Mouse (Mus musculus) neutrophil, adult 5-6 weeks (primary cell): ENCODE measurements around the gene Dusp6. TPM values are rescaled to one million over a fixed set of nuclear protein-coding genes. Genes with fewer than 3 reads are reported as not detected.

Experiments
- ATAC-seq: fragments of 151-379, 151-347 bp; 2 replicates; pipeline ENCODE4 v1.8.0; 2017; ENCODE audit warnings: mild to moderate bottlenecking, moderate TSS enrichment; ENCODE audit not compliant: insufficient number of reproducible peaks, poor library complexity, low FRiP score, severe bottlenecking; ENCODE audit errors: extremely low read depth
- total RNA-seq: library from RNA; stranded (forward); fragments of 200-1000 nt; gene quantifications from 2 replicates; pipeline ENCODE4 v1.2.3, GENCODE M21; 2017

The Dusp6 gene
- total RNA-seq, 1 experiment from 2014 or later = 143 TPM

DNA sequence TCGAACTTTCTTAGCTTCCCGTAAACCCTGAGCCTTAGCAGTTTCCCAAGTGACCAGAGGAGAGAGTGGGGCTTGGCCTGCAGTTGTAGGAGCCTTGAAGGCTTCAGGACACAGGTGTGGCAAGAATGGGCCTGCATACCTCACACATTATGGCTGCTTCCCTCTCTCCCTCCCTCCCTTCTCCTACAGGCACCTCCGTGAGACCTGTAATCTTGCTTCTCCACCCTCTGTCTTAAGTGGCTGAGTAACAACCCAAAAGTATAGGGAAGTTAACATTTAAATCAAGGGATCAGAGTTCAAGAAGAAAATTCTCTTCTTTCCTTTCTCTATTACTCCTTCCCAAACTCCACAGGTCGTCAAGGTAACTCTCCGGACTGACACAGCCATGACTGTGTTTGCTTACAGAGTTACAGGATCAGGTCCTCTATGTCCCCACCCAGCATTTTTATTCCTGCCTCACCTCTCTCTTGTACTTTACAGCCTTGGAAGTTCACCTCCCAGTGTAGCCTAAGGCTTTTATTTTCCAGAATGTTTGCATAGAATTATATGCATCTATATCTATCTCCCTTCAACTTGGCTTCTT lies 19.0 kb upstream of the Dusp6 start:
- no peak for ATAC-seq

DNA sequence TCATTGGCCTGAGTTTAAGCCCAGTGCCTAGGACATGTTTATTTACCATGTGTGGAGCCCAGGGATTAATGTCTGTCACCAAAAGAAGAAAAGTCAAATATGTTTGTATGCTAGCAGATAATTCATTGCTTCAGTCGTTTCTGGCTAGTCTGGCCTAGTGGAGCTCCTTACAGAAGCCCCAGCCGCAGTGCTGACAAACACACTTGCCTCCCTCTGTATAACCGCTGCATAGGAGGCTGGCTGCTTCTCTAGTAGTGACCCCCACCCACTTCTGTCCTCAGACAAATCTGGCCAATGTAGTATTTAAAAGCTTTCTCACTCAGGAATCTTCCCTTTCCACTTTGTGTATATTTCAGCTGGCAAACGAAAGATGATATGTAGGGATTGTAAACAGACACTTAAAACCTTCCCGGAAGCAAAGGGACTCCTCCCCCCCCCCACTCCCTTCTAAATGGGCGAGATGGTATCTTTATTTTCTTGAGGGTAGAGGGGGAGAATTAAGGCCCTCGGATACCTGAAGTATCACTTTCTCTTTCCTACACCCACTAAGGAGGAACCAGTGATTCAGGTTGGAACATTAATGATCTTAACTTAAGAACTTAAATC lies 18.3 kb upstream of the Dusp6 start:
- ATAC-seq = no peak

DNA sequence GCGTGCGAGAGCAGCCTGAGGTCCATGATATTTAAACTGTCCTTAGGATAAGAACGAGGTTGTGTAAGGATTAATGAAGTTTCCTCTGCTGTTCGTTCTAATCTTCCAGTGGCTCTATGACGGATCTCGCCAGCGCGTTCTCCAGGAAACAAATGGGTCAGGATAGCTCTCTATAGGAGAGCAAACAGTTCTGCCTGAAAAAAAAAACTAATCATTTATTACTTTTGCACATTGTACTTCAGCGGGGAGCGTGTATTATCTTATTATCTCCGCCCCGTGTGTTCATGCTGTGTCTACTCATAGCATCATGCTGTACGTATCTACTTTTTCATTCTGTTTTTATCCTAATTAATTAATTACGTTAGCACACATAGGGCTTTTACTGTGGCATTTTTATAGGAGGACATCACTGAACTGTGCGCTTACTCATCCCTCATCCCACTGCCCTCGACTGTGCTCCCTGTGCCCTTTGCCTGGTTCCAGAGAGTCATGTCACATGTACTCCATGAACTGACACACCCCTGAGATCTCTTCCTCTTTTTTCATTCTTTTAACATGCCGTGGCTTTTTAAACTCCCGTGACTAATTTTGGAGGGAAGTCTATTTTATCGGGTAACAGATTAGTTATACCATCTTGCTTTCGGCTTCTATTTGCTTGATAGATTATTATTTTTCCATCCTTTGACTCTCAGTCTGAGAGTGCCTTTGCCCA lies 16.1 kb upstream of the Dusp6 start:
- ATAC-seq = no peak

DNA sequence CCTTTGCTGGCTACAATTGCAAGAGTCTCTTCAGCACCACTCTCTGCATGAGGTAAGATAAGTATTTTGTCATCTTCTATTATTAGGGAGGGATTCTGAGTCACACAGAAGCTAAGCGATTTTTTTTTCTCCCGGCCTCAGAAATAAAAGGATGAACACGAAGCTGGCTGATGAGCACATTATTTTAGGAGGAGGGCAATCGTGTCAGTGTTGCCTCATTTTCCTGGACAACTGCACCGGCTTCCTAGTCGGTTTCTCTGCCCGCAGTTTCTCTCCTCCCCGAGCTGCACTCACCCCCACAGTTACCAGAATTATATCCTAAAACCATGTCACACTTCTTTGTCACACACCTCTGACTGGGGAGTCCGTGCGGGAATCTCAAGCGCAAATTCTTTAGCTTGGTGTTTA lies 12.2 kb upstream of the Dusp6 start:
- no peak for ATAC-seq

DNA sequence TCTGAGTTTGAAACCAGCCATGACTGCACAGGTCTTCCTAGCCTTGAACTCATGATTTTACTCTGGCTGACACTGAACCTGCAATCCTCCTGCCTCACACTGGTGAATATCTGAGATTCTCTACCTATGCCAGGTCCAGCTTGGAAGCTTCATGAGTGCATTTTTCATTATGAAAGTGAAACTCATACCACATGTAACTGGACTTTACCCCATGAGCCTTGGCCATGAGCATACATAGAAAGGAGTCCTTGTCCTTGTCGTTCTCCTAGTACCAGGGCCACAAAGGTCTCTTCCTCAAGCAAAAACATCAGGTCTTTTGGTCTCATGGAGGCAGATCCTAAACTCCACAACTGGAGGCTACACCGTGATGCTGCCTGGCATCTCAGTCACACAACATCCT lies 9.6 kb upstream of the Dusp6 start:
- no peak for ATAC-seq

DNA sequence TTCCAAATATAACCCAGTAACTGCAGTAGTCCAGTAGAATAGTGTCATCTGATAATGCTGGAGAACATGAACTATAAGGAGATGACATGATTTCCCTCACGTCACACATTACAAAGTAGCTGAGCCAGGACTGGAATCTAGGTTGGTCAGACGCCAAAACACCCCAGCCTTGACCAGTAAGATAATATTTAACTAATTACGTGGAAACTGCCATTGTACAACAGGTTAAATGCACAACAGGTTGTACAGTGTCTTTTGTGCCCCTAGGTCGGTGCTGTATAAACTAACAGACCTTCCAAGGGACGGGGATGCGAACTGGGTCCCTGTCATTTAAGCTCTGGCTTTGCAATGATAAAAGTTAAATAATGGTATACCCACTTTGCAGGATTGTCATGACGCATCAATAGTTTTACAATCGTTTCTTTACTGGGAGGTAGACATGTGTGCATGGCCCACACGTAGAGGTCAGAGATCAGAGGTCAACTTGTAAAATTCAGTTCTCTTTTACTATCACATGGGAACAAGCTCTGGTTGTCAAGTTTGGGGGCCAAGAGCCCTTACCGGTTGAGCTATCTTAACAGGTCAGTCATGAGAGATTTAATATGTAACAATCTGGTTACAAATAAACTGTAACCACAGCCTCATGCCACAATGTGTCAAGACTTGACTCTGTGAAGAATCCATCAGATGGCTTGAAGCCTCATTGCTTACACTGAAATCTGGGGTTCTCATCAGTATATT lies 7.0 kb upstream of the Dusp6 start:
- no peak for ATAC-seq

DNA sequence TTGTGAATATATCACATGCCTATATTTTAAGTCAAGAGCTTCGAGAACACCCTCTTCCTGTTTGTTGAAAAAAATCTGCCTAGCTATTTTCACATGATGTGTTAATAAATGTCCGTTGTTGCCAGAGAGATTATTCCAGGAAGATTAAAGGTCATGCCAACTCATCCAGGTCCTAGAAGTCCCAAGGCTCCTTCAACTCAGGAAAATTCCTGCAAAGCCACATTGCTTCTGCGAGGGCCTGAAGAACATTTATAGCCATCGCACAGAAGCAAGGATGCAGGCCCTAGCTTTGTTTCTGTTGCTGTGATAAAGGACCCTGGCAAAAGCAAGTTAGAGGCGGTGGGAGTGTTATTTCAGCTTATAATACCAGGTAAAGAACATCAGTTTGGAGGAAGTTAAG lies 5.5 kb upstream of the Dusp6 start:
- ATAC-seq = no peak

DNA sequence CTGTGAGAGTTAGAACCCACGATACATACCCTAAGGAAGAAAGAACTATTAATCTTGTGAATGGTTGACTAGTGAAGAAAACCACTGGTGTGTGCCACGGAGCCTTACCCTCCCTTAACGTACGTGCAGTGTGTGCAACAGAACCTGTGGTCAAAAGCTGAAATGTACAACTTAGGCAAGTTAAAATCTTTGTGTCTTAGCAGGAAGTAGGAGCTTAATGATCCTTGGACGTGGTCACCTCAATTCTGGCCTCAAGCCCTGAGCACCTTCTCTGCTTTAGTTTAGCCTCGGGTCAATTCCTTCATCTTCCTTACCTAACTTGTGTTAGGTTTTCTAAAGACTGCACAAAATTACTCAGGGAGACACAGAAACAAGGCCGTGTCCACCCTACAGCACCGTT lies 3.2 kb upstream of the Dusp6 start:
- no peak for ATAC-seq

DNA sequence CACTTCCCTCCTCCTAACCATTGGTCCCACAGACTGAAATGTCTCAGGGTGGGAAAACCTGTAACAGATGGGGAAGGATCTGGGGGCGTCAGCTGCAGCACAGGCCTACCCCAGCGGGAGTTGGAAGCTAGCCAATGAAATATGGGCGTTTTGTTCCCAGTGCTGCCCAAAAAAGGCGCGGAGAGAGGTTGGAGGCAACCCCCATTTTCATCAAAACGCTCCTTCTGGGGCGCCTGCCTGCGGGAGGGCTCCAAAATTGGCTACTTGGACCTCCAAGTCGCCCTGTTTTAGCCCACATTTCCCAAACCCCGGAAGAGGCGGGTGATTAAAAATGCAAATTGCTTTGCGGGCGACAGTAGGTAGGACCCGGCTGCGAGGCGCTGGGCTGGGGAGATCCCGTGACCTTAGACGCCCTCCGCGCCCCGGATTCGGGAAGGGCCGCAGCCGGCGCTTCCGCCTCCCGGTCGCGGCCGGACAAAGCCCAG lies 1.8 kb upstream of the Dusp6 start:
- ATAC-seq = peak; percentile 20

DNA sequence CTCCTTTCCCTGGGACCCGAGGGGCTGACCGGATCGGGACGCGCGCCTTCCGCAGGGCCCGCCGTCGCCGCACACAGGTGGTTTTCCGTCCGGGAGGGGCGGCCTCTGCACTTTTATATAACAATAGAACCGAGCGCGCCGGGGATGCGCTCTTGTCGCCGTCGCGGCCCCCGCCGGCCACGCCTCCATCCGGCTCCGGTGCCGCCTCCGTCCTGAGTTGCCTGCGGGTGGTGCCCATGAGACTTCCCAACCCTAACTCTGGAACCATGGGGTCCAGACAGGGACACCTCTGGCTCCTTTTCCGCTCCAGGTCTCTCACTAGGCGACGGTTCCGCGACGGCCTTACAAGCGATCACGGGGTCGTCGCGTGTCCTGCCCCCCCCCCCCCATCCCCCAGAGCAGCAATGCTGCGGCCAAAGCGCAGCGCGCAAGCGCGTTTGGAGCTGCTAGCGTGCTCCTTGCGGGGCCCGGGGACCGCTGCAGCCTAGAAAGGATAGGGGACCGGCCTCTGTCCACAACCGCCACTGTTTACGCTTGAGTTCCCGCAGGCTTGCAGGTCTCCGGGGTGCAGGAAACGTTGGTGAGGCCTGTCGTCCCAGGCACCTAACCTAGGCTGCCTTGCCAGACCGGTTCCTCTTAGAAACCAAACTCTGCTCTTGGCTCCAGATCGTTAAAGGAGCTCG lies 1.3 kb upstream of the Dusp6 start:
- peak; percentile 20 for ATAC-seq

DNA sequence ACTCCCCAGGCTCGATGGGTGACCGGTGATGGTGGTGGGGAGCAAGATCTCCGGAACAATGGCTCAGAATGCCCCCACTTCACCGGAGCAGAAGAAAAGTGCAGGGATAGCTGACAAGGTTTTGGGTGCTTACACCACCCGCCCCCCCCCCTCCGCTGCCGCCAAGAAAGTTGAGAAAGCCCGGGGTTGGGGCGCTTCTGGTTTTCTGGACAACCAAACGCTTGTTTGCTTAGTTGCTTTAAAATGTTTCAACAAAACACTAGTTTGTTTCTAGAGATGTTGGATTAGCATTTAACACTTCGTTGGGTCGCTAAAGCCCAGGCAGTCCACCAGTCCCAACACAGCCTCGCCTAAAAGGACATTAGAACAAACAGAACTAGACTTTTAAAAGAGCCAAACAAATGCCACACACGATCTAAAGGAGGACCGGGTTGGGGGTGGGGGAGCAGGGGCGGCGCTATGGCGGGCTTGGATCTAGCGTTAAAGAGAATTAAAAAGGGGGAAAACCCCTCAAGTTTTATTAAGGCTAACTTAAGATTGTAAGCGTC lies 638 bp upstream of the Dusp6 start:
- ATAC-seq = no peak

DNA sequence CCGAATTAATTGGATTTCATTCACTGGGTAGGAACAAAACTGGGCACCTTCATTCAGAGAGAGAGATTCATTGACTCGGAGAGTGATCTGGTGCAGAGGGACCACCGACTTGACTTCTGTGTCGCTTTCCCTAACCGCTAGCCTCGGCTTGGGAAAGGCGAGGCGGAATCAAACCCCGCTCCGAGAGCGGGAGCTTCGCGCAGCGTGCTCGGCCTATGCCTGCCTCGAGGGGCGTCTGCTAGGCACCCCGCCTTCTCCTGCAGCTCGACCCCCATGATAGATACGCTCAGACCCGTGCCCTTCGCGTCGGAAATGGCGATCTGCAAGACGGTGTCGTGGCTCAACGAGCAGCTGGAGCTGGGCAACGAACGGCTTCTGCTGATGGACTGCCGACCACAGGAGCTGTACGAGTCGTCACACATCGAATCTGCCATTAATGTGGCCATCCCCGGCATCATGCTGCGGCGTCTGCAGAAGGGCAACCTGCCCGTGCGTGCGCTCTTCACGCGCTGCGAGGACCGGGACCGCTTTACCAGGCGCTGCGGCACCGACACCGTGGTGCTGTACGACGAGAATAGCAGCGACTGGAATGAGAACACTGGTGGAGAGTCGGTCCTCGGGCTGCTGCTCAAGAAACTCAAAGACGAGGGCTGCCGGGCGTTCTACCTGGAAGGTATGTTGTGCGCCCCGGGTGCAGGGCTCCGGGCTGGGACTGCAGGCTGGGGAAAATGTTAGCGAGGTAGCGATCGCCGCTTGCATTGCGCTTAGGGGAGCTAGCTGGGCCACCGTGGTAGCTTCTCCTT lies 589 bp downstream of the Dusp6 start:
- peak; percentile 0; the same call in 1 of the 2 replicates for ATAC-seq

DNA sequence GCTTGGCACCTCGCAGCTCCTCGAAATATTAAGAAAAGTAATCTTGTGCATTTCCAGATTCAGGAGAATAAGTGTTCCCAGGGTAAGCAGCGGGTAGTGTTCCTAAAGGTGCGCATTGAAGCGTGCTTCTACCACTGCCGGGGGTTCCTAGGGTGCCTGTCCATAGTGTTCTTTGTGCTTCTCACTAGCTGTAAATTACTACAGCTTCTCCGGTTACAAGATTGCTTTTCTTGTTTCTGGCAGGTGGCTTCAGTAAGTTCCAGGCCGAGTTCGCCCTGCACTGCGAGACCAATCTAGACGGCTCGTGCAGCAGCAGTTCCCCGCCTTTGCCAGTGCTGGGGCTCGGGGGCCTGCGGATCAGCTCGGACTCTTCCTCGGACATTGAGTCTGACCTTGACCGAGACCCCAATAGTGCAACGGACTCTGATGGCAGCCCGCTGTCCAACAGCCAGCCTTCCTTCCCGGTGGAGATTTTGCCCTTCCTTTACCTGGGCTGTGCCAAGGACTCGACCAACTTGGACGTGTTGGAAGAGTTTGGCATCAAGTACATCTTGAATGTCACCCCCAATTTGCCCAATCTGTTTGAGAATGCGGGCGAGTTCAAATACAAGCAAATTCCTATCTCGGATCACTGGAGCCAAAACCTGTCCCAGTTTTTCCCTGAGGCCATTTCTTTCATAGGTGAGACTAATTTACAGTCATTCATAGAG lies 1.4 kb downstream of the Dusp6 start:
- ATAC-seq = no peak

DNA sequence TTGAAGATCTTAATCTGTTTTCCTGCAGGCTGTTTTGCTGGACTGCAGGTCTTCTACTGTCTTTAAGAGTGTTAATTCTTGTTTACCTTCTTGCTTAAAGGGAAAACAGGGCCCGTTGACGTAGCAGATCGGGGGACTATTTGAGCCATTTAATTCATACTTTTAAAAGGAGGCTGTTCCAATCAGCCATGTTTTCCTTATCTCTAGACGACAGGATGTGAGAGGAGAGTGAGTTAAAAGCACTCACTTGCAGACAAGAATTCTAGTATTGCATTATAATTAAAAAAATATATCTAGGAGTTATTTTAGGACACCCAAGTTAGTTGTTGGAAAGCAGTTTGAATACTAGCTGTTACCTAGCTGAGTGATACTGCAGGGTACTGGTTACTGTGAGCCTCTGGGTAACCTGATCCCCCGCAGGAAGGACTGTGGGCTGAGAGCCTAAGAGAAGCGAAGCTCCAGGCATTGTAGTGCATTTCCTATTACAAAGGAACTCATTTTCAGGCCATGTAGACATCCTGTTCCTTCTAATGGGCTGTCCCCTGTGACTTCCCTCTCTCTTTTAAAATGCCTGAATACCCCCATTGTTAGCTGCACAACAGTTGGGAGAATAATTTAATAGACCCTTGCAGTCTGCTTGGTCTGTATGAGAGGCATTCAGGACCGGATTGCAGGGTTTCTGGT lies 2.1 kb downstream of the Dusp6 start:
- ATAC-seq = no peak

DNA sequence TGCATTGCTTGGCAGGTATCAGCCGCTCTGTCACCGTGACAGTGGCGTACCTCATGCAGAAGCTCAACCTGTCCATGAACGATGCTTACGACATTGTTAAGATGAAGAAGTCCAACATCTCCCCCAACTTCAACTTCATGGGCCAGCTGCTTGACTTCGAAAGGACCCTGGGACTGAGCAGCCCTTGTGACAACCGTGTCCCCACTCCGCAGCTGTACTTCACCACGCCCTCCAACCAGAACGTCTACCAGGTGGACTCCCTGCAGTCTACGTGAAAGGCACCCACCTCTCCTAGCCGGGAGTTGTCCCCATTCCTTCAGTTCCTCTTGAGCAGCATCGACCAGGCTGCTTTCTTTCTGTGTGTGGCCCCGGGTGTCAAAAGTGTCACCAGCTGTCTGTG lies 3.0 kb downstream of the Dusp6 start:
- ATAC-seq = no peak

DNA sequence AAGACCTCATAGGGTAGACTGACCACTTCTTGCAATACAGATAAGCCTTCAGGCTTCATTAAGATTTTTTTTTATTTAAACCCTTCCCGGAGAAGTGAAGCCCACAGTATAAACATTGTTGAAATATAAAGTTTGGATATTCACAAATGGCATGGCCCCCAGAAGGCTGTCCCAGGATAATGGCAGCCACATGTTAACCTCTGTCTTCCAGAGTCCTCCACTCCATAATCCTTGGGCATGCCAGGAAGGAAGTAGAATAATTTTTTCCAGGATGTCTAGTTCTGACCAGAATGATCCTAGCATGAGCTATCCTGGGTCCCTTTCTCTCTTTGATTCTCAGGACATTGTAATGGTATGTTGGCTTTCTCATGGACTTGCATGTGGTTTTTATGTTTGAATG lies 4.6 kb downstream of the Dusp6 start:
- no peak for ATAC-seq
